Mouse (Mus musculus) lung, adult 18-20 months (tissue): ENCODE data around the gene Tmem212.
"Not testable (repeated sequence)": the region's sequence is repeated elsewhere in the genome, so short reads cannot be mapped to it uniquely, and the experiment has no call there.

Experiments
- DNase-seq, 2 experiments: peaks; one replicate each; pipeline ENCODE4 v3.0.0; 2022; ENCODE audit warnings: mixed read lengths in 2 of 2

The Tmem212 gene

GRCm38 (mm10) chr3:27896318-27896892, at the start of gene Tmem212:
Tmem212 (minus strand) TSS chr3:27896368.
- peak in 1 of 2 experiments; percentile 36 for DNase-seq

- not testable (repeated sequence) for DNase-seq
Observed at GRCm38 (mm10) chr3:27945397-27945796, 49.2 kb upstream of the Tmem212 start.

DNA sequence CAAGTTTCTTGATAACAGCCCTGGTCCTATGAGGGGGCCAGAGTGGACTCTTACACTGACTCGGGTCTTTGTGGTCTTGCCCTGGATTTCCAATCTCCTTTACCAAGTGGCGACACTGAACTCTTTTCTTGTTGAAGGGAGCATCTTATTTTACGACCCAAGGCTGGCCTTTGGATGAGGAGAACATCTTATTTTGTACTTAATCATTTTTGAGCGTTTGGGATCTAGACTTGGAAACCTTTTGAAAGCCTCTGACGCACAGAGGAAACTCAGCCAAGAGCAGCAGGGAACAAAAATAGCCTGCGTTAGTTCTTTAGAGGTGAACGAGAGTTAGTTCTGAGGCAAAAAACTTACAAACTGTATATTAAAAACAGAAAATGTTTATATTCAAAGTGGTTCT, 46.8 kb upstream of the Tmem212 start:
- peak; percentile 36 to 42 for DNase-seq

DNA sequence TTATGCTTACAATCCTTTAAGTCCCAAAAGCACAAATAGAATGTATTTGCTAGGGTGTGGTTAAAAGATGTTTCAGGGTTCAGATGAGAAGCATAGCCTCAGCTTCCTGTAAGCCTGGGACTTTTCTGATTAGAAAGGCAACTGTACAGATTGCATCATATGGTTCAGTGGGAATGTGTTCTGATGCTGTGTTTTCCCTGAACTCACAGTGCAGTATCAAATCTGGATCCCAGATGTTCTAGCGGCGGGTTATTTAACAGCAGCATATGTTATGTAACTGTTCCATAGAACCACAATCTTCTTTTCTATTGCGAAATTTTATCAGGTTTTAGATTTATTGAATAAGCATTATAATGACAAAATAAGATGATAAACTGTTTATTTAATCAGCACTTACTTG, 45.5 kb upstream of the Tmem212 start:
- DNase-seq, result no peak

DNA sequence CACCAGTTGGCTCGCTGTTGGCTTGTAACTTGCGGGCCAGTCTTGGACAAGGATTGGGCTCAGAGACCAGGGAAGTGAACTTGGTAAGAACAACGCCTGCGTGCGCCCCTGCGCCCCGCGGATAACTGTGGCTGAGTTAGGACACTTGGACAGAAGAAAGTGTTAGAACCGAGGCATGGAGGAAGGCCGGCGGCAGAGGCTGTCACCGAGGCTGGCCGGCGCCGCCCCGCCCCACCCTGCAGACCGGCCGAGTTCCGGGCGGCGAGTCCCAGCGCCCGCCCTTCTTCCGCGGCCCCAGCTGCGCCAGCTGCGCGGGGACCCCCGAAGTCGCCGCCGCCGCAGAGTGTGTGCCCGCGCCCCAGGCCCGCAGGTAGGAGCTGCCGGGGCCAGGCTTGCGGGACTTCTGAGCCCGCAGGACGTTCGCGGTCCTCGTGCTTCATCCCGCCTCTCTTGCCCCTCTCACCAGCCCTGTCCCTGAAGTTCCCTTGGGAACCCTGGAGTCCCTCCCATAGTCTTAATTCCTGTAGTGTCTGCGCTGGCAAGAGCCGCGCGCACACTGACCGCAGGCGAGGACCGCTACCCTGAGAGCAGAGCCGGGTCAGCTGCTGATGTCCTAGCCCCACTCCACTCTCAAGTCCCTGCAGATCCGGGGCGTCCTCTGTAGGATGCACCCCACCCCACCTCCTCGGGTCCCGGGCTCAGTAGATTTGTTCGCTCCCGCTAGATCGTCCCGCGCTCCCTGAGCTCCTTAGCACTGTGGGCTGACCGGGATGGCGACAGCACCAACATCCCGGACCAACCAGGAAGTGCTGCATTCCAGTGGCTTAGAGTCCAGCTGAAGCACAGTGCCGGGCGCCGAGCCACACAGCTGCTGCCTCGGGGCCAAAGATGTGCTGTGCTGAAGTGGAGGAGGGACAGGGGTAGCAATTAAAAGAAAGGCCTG, 42.5 kb upstream of the Tmem212 start, which contains the start of gene Pld1:
Pld1 (plus strand) TSS at position 315 of the 943 bp plus-strand sequence.
- peak; percentile 84 to 88 for DNase-seq

DNA sequence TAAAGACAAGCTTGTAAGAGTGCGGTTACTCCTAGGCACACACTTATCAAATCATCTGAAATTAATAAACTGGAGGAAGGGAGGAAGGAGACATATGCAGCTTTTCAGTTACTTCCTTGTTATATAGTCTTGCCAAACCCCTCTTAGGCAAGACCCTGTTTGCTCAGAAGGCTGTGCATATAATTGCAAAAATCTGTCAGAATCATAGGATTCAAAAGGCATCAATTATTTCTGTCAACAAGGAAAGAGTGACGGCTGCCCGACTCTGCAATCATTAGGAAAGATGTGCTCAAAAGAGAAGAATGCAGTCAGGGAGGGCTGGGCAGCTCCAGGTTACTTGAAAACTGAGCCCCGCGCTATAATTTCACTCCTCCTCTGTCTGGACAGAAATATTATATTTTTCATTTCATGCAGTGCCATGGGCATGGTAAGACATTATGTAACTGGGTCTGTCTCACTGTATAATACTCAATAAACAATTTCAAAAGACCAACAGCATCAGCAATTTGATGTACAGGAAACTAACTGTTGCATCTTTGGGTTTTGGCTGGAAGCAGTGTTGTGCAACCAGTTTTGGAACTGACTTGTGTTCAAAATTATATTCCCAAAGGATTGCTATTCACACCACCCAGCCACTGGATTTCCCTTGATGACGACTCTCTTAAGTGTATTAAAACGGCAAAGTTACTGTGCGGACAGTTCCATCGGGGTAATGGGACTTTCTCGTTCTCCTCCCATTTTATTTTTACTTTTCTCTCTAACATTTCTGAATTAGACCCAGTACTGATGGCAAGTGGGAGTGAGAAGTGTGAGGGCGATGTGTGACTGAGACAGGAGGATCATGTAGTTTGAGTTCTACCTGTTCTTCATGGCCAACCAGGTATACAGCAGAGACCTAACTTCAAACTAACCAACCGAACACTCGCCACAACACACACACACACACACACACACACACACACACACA, 41.3 kb upstream of the Tmem212 start:
- DNase-seq, result peak; percentile 7 to 9

DNA sequence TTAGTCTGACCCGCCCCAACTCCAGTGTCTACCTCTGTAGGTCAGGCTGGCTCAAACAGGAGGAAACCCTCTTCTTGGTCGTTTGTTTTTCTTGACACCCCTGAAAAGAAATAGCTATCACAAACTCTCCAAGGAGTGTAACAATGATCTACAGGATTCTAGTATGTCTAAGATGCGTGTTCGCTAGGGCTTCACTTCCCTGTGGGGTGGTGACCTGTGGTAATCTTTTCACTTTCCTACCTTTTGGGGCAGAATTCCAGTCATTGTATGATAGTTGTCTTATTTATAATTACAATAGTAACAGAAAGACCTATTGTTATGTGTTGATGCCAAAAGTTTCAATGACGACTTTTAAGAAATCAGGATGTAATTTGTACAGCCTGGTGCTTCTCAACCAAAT, 40.6 kb upstream of the Tmem212 start:
- DNase-seq, result no peak

DNA sequence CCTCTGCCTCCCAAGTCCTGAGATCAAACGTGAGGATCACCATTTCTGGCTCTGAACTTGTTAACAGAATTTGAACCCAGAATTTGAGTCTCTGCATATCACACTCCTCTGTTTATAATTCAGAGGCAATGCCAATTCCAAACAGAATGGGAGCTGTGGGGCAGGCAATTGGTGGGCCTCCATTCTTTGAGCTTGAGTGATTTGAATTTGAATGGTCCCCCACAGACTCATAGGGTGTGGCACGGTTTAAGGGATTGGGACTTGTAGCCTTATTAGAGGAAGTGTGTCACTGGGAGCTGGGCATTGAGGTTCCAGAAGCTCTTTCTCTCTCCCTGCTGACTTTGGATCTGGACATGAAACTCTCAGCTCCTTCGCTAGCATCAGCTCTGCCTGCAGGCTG, 39.5 kb upstream of the Tmem212 start:
- no peak for DNase-seq

DNA sequence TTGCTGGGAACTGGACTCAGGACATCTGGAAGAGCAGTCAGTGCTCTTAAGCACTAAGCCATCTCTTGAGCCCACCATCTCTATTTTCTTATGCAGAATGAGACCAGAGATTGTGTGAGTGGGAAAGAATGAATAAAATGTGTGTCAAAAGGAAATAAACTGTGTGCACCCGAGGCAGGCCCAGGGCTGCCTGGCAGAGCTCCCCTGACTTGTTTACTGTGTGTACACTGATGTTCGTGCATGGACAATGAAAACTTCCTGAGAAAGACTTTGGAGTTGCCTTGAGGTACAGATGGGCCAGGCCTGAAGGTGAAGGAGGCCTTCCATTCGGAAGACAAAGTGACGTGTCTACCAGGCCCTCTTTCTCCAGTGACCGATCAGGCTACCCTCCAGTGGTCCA, 36.2 kb upstream of the Tmem212 start:
- DNase-seq, result no peak

- no peak for DNase-seq
Observed at GRCm38 (mm10) chr3:27929219-27929618, 33.1 kb upstream of the Tmem212 start.

GRCm38 (mm10) chr3:27924037-27924436, 27.9 kb upstream of the Tmem212 start:
- no peak for DNase-seq

- DNase-seq, result peak in 1 of 2 experiments; percentile 0
Observed at GRCm38 (mm10) chr3:27921268-27922020, 25.3 kb upstream of the Tmem212 start.

DNA sequence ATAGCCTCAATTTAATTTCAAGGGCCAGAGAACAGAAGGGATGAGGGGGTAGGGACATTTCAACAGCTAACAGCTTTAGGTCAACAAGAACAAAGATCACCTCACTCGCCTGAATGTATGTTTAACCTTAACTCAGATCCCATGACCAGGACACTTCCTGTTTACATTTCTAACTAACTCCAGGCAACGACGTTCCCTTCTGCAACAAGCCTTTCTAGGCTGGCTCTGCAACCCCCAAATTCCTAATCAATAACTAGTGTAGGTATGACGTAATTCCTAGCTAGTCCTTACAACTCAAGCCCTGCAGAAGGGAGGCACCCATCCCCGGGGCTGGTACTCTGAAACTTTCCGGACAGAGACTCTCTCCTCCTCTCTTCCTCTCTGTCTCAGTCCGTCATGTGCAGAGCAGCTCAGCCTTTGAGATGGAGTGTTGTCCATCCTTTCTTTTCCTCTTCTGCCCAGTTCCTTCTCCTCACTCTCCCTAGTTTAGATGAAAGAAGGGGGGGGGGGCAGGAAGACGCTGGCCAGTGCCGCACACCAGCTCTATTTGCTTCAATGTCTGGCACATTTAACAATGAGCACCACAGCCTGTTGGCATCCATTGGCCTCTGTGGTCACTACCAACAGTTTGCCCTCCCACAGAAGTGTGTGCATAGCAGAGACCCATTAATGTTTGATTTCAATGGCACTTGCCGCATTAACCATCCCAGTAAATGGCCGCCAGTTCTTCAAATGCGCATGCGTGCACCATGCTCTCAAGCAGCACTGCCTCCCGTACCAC, 22.7 kb upstream of the Tmem212 start:
- peak in 1 of 2 experiments; percentile 1 for DNase-seq

GRCm38 (mm10) chr3:27909016-27909415, 12.8 kb upstream of the Tmem212 start:
- no peak for DNase-seq

- DNase-seq, result no peak
Observed at GRCm38 (mm10) chr3:27908316-27908715, 12.1 kb upstream of the Tmem212 start.

GRCm38 (mm10) chr3:27907301-27907700, 11.1 kb upstream of the Tmem212 start:
- DNase-seq, result no peak

GRCm38 (mm10) chr3:27906647-27907209, 10.6 kb upstream of the Tmem212 start:
- DNase-seq, result no peak

DNA sequence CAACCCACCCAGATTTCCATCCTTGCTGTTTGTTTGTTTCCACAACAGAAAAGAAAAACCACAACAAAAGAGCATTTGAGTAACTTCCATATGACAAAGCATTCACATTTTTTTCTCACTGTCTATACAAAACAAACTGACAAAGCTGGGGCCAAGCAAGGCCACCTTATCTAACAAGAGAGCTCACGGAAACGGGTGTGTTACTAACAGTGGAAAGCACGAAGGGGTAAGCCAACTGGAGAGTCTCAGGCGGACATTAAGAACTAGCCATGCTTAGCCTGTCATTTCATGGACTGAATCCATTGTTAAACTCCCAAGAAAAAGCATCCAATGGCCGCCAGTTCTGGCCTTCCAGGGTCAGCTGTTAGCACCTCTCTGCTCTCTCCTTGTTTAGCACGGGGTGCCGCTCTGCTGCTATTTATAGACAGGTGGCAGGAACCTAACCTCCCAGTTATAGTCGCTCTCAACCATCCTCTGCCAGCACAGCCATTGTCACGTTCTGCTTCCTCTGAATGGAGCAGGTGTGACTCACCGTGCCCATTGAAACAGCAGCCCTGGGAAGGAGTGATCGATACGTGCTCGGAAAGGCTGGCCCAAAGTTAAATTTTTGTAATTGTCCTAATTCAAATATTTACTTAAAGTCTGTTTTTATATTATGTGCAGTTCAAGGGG, 8.6 kb upstream of the Tmem212 start:
- DNase-seq, result peak; percentile 15 to 47

DNA sequence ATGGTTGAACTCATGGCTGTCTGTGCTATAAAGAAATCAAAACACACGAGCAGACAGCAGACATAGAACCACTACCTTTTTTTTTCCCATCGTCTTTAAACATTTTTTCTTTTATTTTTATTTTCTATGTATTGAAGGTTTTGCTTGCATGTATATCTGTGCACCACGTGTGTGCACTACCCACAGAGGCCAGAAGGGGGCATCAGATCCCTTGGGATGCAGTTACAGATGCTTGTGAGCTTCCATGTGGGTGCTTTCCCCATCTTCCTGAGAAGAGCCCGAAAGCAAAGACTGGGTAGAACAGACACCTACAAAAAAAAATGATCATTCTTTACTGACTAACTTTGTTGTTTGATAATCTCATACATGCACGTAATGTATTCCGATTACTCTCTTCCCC, 5.7 kb upstream of the Tmem212 start:
- no peak for DNase-seq

GRCm38 (mm10) chr3:27899012-27899726, 3.0 kb upstream of the Tmem212 start:
- DNase-seq, result peak; percentile 35 to 56
